Mouse (Mus musculus) liver, adult 2 months (tissue): ENCODE data around the gene AI481877.

Source experiments
- CTCF ChIP-seq: fragments of 200-500 bp; IDR thresholded peaks from 2 replicates; pipeline ENCODE4 v1.5.1; 2011; ENCODE audit warnings: low read depth, low read length, control low read depth
- POLR2A ChIP-seq: fragments of 200-500 bp; IDR thresholded peaks from 2 replicates; pipeline ENCODE4 v1.6.1; 2011; ENCODE audit warnings: low read length, control low read depth; ENCODE audit not compliant: insufficient read depth; ENCODE audit errors: extremely low read depth

- TF ChIP-seq POLR2A (no peak), CTCF (no peak)
Measured at GRCm38 (mm10) chr4:59107886-59108285, 30.9 kb downstream of the AI481877 start.
